Mouse (Mus musculus) brown adipose tissue, adult 24 weeks (tissue): ENCODE data around the gene Abcb6. TPM values are rescaled to one million over a fixed set of nuclear protein-coding genes. Genes with fewer than 3 reads are reported as not detected.

Source experiments
- H3K27ac ChIP-seq: fragments of 200-500 bp; replicated peaks from 2 replicates; pipeline ENCODE4 v1.5.1; 2012; ENCODE audit warnings: low read depth, mild to moderate bottlenecking, low read length
- H3K4me1 ChIP-seq: fragments of 200-500 bp; 2 replicates; pipeline ENCODE4 v1.6.1; 2012; ENCODE audit warnings: low read length, mixed read lengths; ENCODE audit not compliant: control insufficient read depth, insufficient read depth, insufficient read length
- H3K4me3 ChIP-seq: fragments of 200-500 bp; 2 replicates; pipeline ENCODE4 v1.5.1; 2012; ENCODE audit warnings: low read depth, mild to moderate bottlenecking, low read length, moderate library complexity; ENCODE audit not compliant: insufficient read depth
- polyA plus RNA-seq: library from polyadenylated mRNA; stranded (reverse); fragments of >200 nt; gene quantifications from 2 replicates; pipeline ENCODE4 v1.2.4, GENCODE M21; 2012; ENCODE audit not compliant: missing spikeins, insufficient read depth, insufficient read length

Abcb6 gene
- polyA plus RNA-seq, 1 experiment, result 17.8 TPM

GRCm38 (mm10) chr1:75182160-75182559 is 2.0 kb upstream of the Abcb6 start:
- Histone ChIP-seq H3K4me1 (0 out of 2 replicates have a peak, but pooled peaks cover 3% of the 10 kb centered on the region), H3K27ac (no peak overlapping the region), H3K4me3 (no peak overlapping the region)

- Histone ChIP-seq H3K4me1 (0 out of 2 replicates have a peak, but pooled peaks cover 3% of the 10 kb centered on the region), H3K27ac (no peak overlapping the region), H3K4me3 (no peak overlapping the region)
Observed at GRCm38 (mm10) chr1:75181377-75181870, 1.2 kb upstream of the Abcb6 start.

- no peak overlapping the region for H3K27ac ChIP-seq
- H3K4me3 ChIP-seq, result no peak overlapping the region
- H3K4me1 ChIP-seq, result 0 out of 2 replicates have a peak, but pooled peaks cover 3% of the 10 kb centered on the region
Observed at GRCm38 (mm10) chr1:75180741-75181140, 549 bp upstream of the Abcb6 start.

DNA sequence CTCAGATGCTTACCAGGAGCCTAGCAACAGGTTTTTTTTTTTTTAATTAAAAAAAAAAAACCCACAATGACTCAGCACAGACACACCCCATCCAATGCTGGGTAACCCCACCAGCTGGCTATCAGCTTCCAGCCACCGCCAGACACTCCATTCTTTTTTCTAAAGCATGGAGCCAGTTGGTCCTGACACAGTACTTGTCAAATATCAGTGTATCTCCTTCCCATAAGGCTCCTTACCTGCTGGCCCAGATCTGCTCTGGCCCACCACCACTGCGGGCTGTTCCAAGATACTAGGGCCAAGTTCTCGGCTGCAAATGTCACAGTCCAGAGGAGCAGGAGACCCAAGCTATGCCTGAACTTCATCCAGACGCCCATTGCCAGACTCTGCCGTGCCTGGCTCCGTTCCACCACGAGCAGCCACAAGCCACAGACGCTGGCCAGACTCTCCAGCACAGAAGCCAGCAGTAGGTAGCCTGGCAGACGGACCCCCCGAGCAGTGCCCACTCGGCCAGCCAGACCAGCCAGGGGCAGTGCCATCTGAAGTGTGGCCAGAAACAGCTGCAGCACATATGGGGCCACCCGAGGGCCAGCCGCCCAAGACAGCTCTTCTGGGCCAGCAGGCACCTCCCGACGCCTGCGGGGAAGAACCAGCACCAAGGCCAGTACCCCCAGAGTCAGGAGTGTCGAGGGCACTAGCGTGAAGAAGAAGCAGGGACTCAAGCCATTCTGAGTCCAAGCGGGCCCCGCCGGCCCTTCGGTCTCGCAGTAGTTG is 673 bp downstream of the Abcb6 start:
- H3K4me3 ChIP-seq, result peak overlapping the region; percentile 69
- 0 out of 2 replicates have a peak, but pooled peaks cover 3% of the 10 kb centered on the region for H3K4me1 ChIP-seq
- H3K27ac ChIP-seq, result no peak overlapping the region

- H3K27ac ChIP-seq, result peak within 1 kb of the TSS; percentile 70
Observed at GRCm38 (mm10) chr1:75168472-75169464, 11.4 kb downstream of the Abcb6 start, which contains the start of gene Zfand2b. Gene Zfand2b (plus strand): TSS chr1:75168646.

DNA sequence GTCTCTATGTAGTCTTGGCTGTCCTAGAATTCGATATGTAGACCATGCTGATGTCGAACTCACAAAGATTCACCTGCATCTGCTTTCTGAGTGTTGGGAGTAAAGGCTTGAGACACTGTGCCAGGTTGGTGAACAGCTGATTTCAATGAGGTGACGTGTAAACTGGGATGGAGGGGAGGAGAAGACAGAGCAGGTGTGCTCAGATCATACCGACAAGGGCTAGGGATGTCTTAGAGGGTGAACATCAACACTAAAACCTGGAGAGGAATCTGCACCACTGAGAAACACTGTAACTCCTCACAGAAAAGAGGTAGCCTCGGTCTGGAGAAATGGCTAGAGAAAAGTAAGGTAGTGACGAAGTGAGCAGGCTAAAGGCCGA is 12.1 kb downstream of the Abcb6 start:
- Histone ChIP-seq H3K27ac (peak overlapping the region; percentile 70), H3K4me1 (no peaks in the 10 kb centered on the region), H3K4me3 (peak overlapping the region; percentile 55)

More at GRCm38 (mm10) chr1:75168472-75169464, 11.4 kb downstream of the Abcb6 start, which contains the start of gene Zfand2b:
- Histone ChIP-seq H3K4me3 (peak within 1 kb of the TSS; percentile 69), H3K4me1 (no peaks in the 10 kb centered on the region)

GRCm38 (mm10) chr1:75160256-75160617 is 20.0 kb downstream of the Abcb6 start:
- H3K4me3 ChIP-seq, result no peak overlapping the region
- H3K27ac ChIP-seq, result no peak overlapping the region
- no peaks in the 10 kb centered on the region for H3K4me1 ChIP-seq

GRCm38 (mm10) chr1:75159540-75160255 is 20.5 kb downstream of the Abcb6 start:
- H3K4me1 ChIP-seq, result no peaks in the 10 kb centered on the region

DNA sequence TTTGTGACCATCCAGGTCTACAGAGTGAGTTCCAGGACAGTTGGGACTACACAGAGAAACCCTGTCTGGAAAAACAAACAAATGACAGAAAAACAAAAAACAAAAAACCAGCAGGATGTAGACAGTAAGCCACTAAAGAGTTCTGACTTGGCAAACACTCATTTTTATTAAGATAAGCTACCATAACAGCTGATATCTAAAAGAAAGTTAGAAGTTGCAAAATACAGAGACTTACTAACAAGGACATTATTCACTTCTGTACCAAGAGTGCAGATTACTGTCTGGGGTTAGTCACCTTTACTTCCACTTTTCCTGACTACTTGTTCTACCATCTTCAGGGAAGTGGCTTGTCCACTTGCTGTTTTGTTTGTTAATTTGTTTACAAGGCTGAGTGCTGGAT is 21.2 kb downstream of the Abcb6 start:
- H3K4me1 ChIP-seq, result no peaks in the 10 kb centered on the region
- H3K4me3 ChIP-seq, result no peak overlapping the region
- no peak overlapping the region for H3K27ac ChIP-seq

More at GRCm38 (mm10) chr1:75159540-75160255, 20.5 kb downstream of the Abcb6 start:
- H3K4me3 ChIP-seq, result no peak overlapping the region
- no peak overlapping the region for H3K27ac ChIP-seq

DNA sequence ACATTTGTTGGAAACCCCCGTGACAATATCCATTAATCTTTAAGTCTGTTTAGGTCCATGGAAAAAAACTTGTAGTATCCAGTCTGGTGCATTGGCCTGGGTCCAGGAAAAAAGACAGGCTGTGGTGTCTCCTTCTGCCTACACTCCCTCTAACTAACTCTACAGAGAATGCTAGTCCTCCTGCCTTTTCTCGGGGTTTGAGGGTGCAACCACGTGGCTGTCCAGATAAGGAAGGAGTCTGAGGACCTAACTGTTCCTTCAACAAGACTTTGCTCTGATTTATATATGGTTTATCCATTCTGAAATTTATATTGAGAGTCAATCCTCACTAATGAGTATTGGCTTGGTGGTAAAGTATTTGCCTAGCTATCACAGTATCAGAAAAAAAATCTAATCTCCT is 24.4 kb downstream of the Abcb6 start:
- Histone ChIP-seq H3K4me3 (no peak overlapping the region), H3K27ac (no peak overlapping the region), H3K4me1 (no peaks in the 10 kb centered on the region)

DNA sequence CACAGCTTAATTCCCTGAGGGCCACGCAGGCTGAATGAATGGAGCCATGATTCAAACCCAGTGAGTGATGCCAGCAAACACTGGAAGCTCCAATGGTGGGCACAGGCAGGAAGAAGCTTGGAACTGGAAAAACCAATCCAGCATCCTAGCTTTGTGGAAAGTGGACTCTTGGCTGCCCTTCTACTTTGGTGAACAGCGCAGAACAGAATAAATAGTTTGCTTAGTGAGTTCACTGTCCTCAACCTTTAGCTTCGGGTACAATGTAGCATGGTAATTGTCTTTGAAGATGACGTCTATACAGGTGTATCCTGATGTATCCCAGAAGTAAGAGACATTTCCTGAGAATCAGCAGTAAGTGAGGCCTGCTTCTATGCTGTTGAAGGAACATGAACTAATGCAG is 31.5 kb downstream of the Abcb6 start:
- no peak overlapping the region for H3K27ac ChIP-seq
- H3K4me1 ChIP-seq, result no peaks in the 10 kb centered on the region
- H3K4me3 ChIP-seq, result no peak overlapping the region

- H3K4me3 ChIP-seq, result no peak overlapping the region
- no peak overlapping the region for H3K27ac ChIP-seq
- H3K4me1 ChIP-seq, result no peaks in the 10 kb centered on the region
Observed at GRCm38 (mm10) chr1:75147411-75148135, 32.6 kb downstream of the Abcb6 start.

DNA sequence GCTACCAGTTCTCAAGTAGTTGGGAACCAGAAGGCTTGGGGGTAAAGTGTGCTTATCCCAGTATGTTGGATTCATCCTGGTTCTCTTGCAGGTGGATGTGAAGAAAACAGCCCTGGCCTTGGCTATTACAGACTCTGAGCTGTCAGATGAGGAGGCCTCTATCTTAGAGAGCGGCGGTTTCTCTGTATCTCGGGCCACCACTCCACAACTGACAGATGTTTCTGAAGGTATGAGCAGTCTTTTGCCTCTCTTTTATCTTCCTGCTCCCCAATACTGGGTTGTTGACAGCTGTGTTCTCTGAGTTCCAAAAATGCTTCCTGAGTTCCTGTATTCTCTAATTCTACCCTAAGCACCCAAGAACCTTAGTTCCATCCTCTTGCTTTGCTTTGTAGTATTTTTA is 34.6 kb downstream of the Abcb6 start:
- Histone ChIP-seq H3K4me3 (no peak overlapping the region), H3K27ac (no peak overlapping the region), H3K4me1 (no peaks in the 10 kb centered on the region)
